Mouse (Mus musculus) stomach, embryonic 14.5 days (tissue): Measurements from ENCODE around the gene Mrpl2. TPM values are rescaled to one million over a fixed set of nuclear protein-coding genes. Genes with fewer than 3 reads are reported as not detected.

Experiments
- ATAC-seq: fragments of 200-750 bp; cut with Nextera tagmentation; 2 replicates; pipeline ENCODE4 v1.8.0; 2017; ENCODE audit warnings: low read depth, moderate TSS enrichment; ENCODE audit not compliant: insufficient number of reproducible peaks, insufficient read depth, low FRiP score
- H3K27ac ChIP-seq: fragments of 300-500 bp; sonication (generic); 2 replicates; pipeline ENCODE4 v1.5.1; 2014; ENCODE audit warnings: mild to moderate bottlenecking, low read length, moderate library complexity, mixed read lengths
- H3K27me3 ChIP-seq: fragments of 300-500 bp; sonication (generic); 2 replicates; pipeline ENCODE4 v1.6.1; 2014; ENCODE audit warnings: low read length, control low read depth, mixed read lengths; ENCODE audit not compliant: control insufficient read depth, insufficient read depth
- H3K36me3 ChIP-seq: fragments of 300-500 bp; sonication (generic); 2 replicates; pipeline ENCODE4 v1.6.1; 2014; ENCODE audit warnings: mild to moderate bottlenecking, control low read depth, low read length, moderate library complexity, mixed read lengths; ENCODE audit not compliant: control insufficient read depth, insufficient read depth
- H3K4me1 ChIP-seq: fragments of 300-500 bp; sonication (generic); 2 replicates; pipeline ENCODE4 v1.6.1; 2014; ENCODE audit warnings: low read length, control low read depth, mixed read lengths; ENCODE audit not compliant: control insufficient read depth, insufficient read depth
- H3K4me2 ChIP-seq: fragments of 300-500 bp; sonication (generic); replicated peaks from 2 replicates; pipeline ENCODE4 v1.6.1; 2014; ENCODE audit warnings: low read depth, low read length, control low read depth
- H3K4me3 ChIP-seq: fragments of 300-500 bp; sonication (generic); 2 replicates; pipeline ENCODE4 v1.5.1; 2014; ENCODE audit warnings: low read depth, low read length, control low read depth
- H3K9ac ChIP-seq: fragments of 300-500 bp; sonication (generic); replicated peaks from 2 replicates; pipeline ENCODE4 v1.6.1; 2014; ENCODE audit warnings: low read depth, mild to moderate bottlenecking, control low read depth, low read length, moderate library complexity, mixed read lengths
- H3K9me3 ChIP-seq: fragments of 300-500 bp; sonication (generic); 2 replicates; pipeline ENCODE4 v1.6.1; 2016; ENCODE audit warnings: low read depth, low read length, control low read depth; ENCODE audit not compliant: control insufficient read depth
- WGBS: fragments of 180-500 bp; shearing (Covaris S2); extraction: QIAGEN DNeasy Blood & Tissue Kit; methylation state at CpG from one replicate; pipeline ENCODE4 v1.1.7; 2014; 5-methylcytosine and 5-hydroxymethylcytosine counted together
- polyA plus RNA-seq: library from polyadenylated mRNA; unstranded; fragments of >200 nt; fragmentation: Nextera tagmentation; extraction: Ambion mirVana; gene quantifications from 2 replicates; pipeline ENCODE4 v1.2.1, GENCODE M21; 2014

Mrpl2 gene
- polyA plus RNA-seq, 1 experiment from 2014 or later = 104 TPM

- Histone ChIP-seq H3K27ac (peak within 1 kb of the TSS; percentile 89), H3K36me3 (peaks cover 53% of the 10 kb centered on the region), H3K9ac (peak within 1 kb of the TSS; percentile 64), H3K27me3 (no peaks in the 10 kb centered on the region), H3K4me2 (peak within 1 kb of the TSS; percentile 92), H3K4me1 (peaks cover 24% of the 10 kb centered on the region), H3K9me3 (no peaks in the 10 kb centered on the region), H3K4me3 (peak within 1 kb of the TSS; percentile 89)
- under 1% methylated on average over 49 of the region's 49 CpGs for WGBS
- ATAC-seq = peak; percentile 98
Measured at GRCm38 (mm10) chr17:46680760-46681373, 34.8 kb downstream of the Mrpl2 start, which contains the start of gene Klhdc3. Gene Klhdc3 (minus strand): TSS chr17:46680914.

- Histone ChIP-seq H3K36me3 (peaks cover 53% of the 10 kb centered on the region), H3K4me2 (peak overlapping the region; percentile 92), H3K27ac (no peak overlapping the region; the same call in 1 of the 2 replicates), H3K9me3 (no peaks in the 10 kb centered on the region), H3K4me3 (peak overlapping the region; percentile 89), H3K9ac (peak overlapping the region; percentile 50), H3K4me1 (peaks cover 24% of the 10 kb centered on the region), H3K27me3 (no peaks in the 10 kb centered on the region)
- 24% methylated on average over 12 of the region's 12 CpGs for WGBS
- no peak for ATAC-seq
Measured at GRCm38 (mm10) chr17:46681466-46682118, 35.6 kb downstream of the Mrpl2 start.

- H3K27me3 ChIP-seq = no peaks in the 10 kb centered on the region
- peaks cover 24% of the 10 kb centered on the region for H3K4me1 ChIP-seq
- no peak overlapping the region for H3K9ac ChIP-seq
- H3K4me2 ChIP-seq = no peak overlapping the region
- no peaks in the 10 kb centered on the region for H3K9me3 ChIP-seq
- WGBS = 82% methylated on average over 15 of the region's 16 CpGs
- ATAC-seq = no peak
- H3K36me3 ChIP-seq = peaks cover 53% of the 10 kb centered on the region
- H3K27ac ChIP-seq = no peak overlapping the region
- no peak overlapping the region for H3K4me3 ChIP-seq
Measured at GRCm38 (mm10) chr17:46682654-46683389, 36.8 kb downstream of the Mrpl2 start.

GRCm38 (mm10) chr17:46685913-46686312 lies 39.9 kb downstream of the Mrpl2 start:
- Histone ChIP-seq H3K9me3 (no peaks in the 10 kb centered on the region), H3K27me3 (no peaks in the 10 kb centered on the region), H3K4me3 (no peak overlapping the region), H3K4me1 (peaks cover 9% of the 10 kb centered on the region; the same call in 1 of the 2 replicates), H3K9ac (no peak overlapping the region), H3K27ac (no peak overlapping the region), H3K36me3 (peaks cover 53% of the 10 kb centered on the region), H3K4me2 (no peak overlapping the region)
- no peak for ATAC-seq
- WGBS = 88% methylated on average over 6 of the region's 6 CpGs

- no peaks in the 10 kb centered on the region for H3K4me1 ChIP-seq
- peaks cover 22% of the 10 kb centered on the region for H3K36me3 ChIP-seq
- no peaks in the 10 kb centered on the region for H3K27me3 ChIP-seq
- H3K9me3 ChIP-seq = no peaks in the 10 kb centered on the region
- H3K9ac ChIP-seq = no peak overlapping the region
- no peak overlapping the region for H3K4me2 ChIP-seq
- no peak overlapping the region for H3K27ac ChIP-seq
- WGBS = 90% methylated on average over 12 of the region's 12 CpGs
- H3K4me3 ChIP-seq = no peak overlapping the region
- no peak for ATAC-seq
Measured at GRCm38 (mm10) chr17:46690665-46691064, 44.6 kb downstream of the Mrpl2 start.

GRCm38 (mm10) chr17:46691390-46691789 lies 45.4 kb downstream of the Mrpl2 start:
- Histone ChIP-seq H3K27me3 (no peaks in the 10 kb centered on the region), H3K27ac (no peak overlapping the region), H3K9ac (no peak overlapping the region), H3K36me3 (peaks cover 14% of the 10 kb centered on the region), H3K4me2 (no peak overlapping the region), H3K4me3 (no peak overlapping the region), H3K4me1 (no peaks in the 10 kb centered on the region), H3K9me3 (no peaks in the 10 kb centered on the region)
- WGBS = 76% methylated on average over 2 of the region's 2 CpGs
- ATAC-seq = no peak

GRCm38 (mm10) chr17:46694517-46695063 lies 48.6 kb downstream of the Mrpl2 start:
- Histone ChIP-seq H3K27me3 (no peaks in the 10 kb centered on the region), H3K9ac (no peak overlapping the region), H3K9me3 (no peaks in the 10 kb centered on the region), H3K27ac (no peak overlapping the region), H3K4me3 (no peak overlapping the region), H3K4me2 (no peak overlapping the region), H3K4me1 (no peaks in the 10 kb centered on the region), H3K36me3 (peaks cover 6% of the 10 kb centered on the region; the same call in 1 of the 2 replicates)
- ATAC-seq = no peak
- 71% methylated on average over 1 of the region's 1 CpGs for WGBS

- Histone ChIP-seq H3K4me2 (no peak overlapping the region), H3K9ac (no peak overlapping the region), H3K9me3 (no peaks in the 10 kb centered on the region), H3K27ac (no peak overlapping the region), H3K36me3 (peaks cover 11% of the 10 kb centered on the region; the same call in 1 of the 2 replicates), H3K4me3 (no peak overlapping the region), H3K4me1 (peaks cover 15% of the 10 kb centered on the region), H3K27me3 (no peaks in the 10 kb centered on the region)
- ATAC-seq = no peak
- 86% methylated on average over 6 of the region's 6 CpGs for WGBS
Measured at GRCm38 (mm10) chr17:46698515-46698914, 52.5 kb downstream of the Mrpl2 start.
